Mouse (Mus musculus) midbrain, embryonic 13.5 days (tissue): ENCODE data around the gene Grwd1. TPM values are rescaled to one million over a fixed set of nuclear protein-coding genes. Genes with fewer than 3 reads are reported as not detected.

Source experiments
- ATAC-seq: fragments of 200-750 bp; cut with Nextera tagmentation; 2 replicates; pipeline ENCODE4 v1.8.0; 2017; ENCODE audit warnings: mild to moderate bottlenecking, moderate TSS enrichment, moderate library complexity
- H3K27ac ChIP-seq: fragments of 300-500 bp; sonication (generic); 2 replicates; pipeline ENCODE4 v1.5.1; 2015; ENCODE audit warnings: inconsistent platforms, mild to moderate bottlenecking, moderate library complexity
- H3K27me3 ChIP-seq: fragments of 300-500 bp; sonication (generic); 2 replicates; pipeline ENCODE4 v1.6.1; 2015; ENCODE audit warnings: mild to moderate bottlenecking, inconsistent platforms
- H3K36me3 ChIP-seq: fragments of 300-500 bp; sonication (generic); 2 replicates; pipeline ENCODE4 v1.6.1; 2015; ENCODE audit warnings: mild to moderate bottlenecking, inconsistent platforms
- H3K4me1 ChIP-seq: fragments of 300-500 bp; sonication (generic); replicated peaks from 2 replicates; pipeline ENCODE4 v1.6.1; 2015; ENCODE audit warnings: inconsistent platforms
- H3K4me2 ChIP-seq: fragments of 300-500 bp; sonication (generic); replicated peaks from 2 replicates; pipeline ENCODE4 v1.6.1; 2015; ENCODE audit warnings: moderate library complexity, mild to moderate bottlenecking, inconsistent platforms
- H3K4me3 ChIP-seq: fragments of 300-500 bp; sonication (generic); replicated peaks from 2 replicates; pipeline ENCODE4 v1.5.1; 2015; ENCODE audit warnings: mild to moderate bottlenecking, inconsistent platforms
- H3K9ac ChIP-seq: fragments of 300-500 bp; sonication (generic); replicated peaks from 2 replicates; pipeline ENCODE4 v1.6.1; 2015; ENCODE audit warnings: mild to moderate bottlenecking, inconsistent platforms
- H3K9me3 ChIP-seq: fragments of 300-500 bp; sonication (generic); 2 replicates; pipeline ENCODE4 v1.6.1; 2016; ENCODE audit warnings: mild to moderate bottlenecking, inconsistent platforms
- WGBS: fragments of 180-500 bp; shearing (Covaris S2); methylation state at CpG from one replicate; pipeline ENCODE4 v1.1.7; 2015; 5-methylcytosine and 5-hydroxymethylcytosine counted together
- polyA plus RNA-seq: library from polyadenylated mRNA; unstranded; fragments of >200 nt; fragmentation: Nextera tagmentation; extraction: Ambion mirVana; gene quantifications from 2 replicates; pipeline ENCODE4 v1.2.1, GENCODE M21; 2015

Grwd1 gene
- polyA plus RNA-seq, 1 experiment from 2014 or later, result 39.9 TPM

GRCm38 (mm10) chr7:45865925-45866910, 35.5 kb upstream of the Grwd1 start:
- peak; percentile 63 for ATAC-seq

DNA sequence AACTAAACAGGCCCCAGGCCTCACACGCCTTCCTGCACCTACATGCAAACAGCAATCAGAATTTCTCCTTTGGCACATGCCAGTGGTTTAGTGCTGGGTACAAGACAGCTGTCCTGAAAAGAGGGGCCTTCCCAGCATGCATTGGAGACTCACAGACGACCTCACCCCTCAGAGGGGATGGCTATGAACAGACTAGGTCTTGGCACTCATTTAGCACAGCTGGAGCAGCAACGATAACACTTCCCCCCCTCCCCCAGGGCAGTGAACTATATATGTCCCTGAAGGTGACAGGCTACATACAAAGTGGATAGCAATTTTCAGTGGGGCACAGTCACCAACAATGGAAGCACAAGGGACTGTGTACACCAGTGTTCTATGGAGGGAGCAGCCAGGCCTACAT, 33.7 kb upstream of the Grwd1 start:
- H3K4me3 ChIP-seq, result no peak overlapping the region
- no peak for ATAC-seq
- peaks cover 35% of the 10 kb centered on the region for H3K27me3 ChIP-seq
- no peak overlapping the region for H3K27ac ChIP-seq
- WGBS, result 68% methylated on average over 3 of the region's 3 CpGs
- H3K4me1 ChIP-seq, result peaks cover 43% of the 10 kb centered on the region
- no peak overlapping the region for H3K9ac ChIP-seq
- H3K36me3 ChIP-seq, result no peaks in the 10 kb centered on the region
- H3K4me2 ChIP-seq, result no peak overlapping the region
- H3K9me3 ChIP-seq, result no peaks in the 10 kb centered on the region

More at GRCm38 (mm10) chr7:45865925-45866910, 35.5 kb upstream of the Grwd1 start:
- no peaks in the 10 kb centered on the region for H3K36me3 ChIP-seq
- H3K9ac ChIP-seq, result peak overlapping the region; percentile 82
- 1% methylated on average over 116 of the region's 117 CpGs for WGBS
- H3K4me3 ChIP-seq, result peak overlapping the region; percentile 61
- peak overlapping the region; percentile 76 for H3K4me2 ChIP-seq
- peak overlapping the region; percentile 58 for H3K27ac ChIP-seq
- no peaks in the 10 kb centered on the region for H3K9me3 ChIP-seq
- H3K4me1 ChIP-seq, result peaks cover 49% of the 10 kb centered on the region
- peaks cover 41% of the 10 kb centered on the region for H3K27me3 ChIP-seq

DNA sequence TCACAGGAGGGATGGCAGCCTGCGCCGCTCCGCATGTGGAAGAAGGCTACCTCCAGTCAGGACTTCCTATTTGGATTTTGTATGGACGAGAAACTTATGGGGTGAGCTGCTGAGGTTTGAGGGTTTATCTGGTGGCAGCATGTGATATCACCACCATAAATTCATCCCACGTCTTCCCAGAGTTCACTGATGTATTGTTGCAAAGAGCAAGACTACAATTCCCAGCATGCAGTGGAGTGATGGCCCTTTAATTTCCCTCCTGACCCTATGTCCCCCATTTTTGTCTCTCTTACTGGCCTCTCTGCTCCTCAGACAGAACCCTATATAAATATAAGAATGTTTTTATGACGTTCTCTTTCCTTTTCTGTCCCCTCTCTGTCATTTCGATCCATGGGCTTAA, 32.1 kb upstream of the Grwd1 start:
- Histone ChIP-seq H3K9ac (no peak overlapping the region), H3K4me3 (no peak overlapping the region), H3K4me1 (peaks cover 28% of the 10 kb centered on the region), H3K27ac (no peak overlapping the region), H3K27me3 (peaks cover 35% of the 10 kb centered on the region), H3K9me3 (no peaks in the 10 kb centered on the region), H3K36me3 (no peaks in the 10 kb centered on the region), H3K4me2 (no peak overlapping the region)
- ATAC-seq, result no peak
- 88% methylated on average over 7 of the region's 7 CpGs for WGBS

GRCm38 (mm10) chr7:45859008-45859407, 28.3 kb upstream of the Grwd1 start:
- H3K4me1 ChIP-seq, result peaks cover 26% of the 10 kb centered on the region
- WGBS, result 63% methylated on average over 4 of the region's 4 CpGs
- no peaks in the 10 kb centered on the region for H3K36me3 ChIP-seq
- H3K4me2 ChIP-seq, result no peak overlapping the region
- no peak overlapping the region for H3K4me3 ChIP-seq
- peaks cover 45% of the 10 kb centered on the region for H3K27me3 ChIP-seq
- no peak for ATAC-seq
- no peaks in the 10 kb centered on the region for H3K9me3 ChIP-seq
- H3K27ac ChIP-seq, result no peak overlapping the region
- no peak overlapping the region for H3K9ac ChIP-seq

DNA sequence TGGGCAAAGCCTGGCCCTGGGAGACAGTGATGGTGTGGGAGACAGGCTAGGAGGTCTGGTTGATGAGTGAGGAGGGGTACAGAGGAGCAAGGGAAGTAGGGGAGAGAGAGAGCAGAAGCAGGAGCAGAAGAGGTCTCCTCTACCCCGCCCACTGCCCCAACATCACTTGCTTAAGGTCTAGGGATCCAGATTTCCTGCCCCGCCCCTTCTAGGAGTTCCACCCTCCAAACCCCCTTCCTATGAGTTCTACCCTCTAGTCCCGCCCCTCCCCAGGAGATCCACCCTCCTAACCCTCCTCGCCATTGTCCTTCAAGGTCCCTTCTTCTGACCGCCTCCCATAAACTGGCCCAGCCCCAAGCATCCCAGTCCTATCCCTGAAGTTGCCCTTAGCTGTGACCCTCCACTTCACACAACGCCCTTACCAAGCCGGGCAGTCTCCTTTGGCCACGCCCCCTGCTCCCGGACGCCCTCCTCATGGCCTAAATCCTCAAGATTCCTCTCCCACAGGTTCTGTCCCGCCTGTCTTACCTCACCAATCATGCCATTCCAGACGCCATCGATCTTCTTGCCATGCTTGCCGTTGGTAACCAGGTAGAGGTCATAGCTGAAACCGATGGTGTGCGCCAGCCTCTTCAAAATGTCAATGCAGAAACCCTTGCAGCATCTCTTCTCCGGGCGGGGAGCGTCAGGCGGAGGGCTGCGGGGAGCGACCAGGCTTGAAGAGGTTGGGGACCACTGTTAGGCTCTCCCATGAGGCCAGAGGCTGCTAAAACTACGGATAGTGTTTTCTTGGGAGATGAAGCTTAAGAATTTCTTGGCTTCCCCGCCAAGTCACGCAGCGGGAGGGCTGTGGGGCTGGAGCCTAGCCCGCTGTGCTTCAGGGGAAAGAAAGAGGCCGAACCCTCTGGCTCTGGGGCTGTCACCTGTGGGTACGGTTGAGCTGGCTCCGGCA, 26.5 kb upstream of the Grwd1 start:
- WGBS, result 4% methylated on average over 30 of the region's 30 CpGs
- peaks cover 45% of the 10 kb centered on the region for H3K27me3 ChIP-seq
- H3K4me3 ChIP-seq, result peak overlapping the region; percentile 34
- peak; percentile 31; the same call in 1 of the 2 replicates for ATAC-seq
- H3K9ac ChIP-seq, result peak overlapping the region; percentile 46; the same call in 1 of the 2 replicates
- peaks cover 26% of the 10 kb centered on the region for H3K4me1 ChIP-seq
- H3K36me3 ChIP-seq, result no peaks in the 10 kb centered on the region
- H3K27ac ChIP-seq, result no peak overlapping the region
- H3K4me2 ChIP-seq, result peak overlapping the region; percentile 54
- no peaks in the 10 kb centered on the region for H3K9me3 ChIP-seq

- Histone ChIP-seq H3K4me1 (peaks cover 14% of the 10 kb centered on the region), H3K9me3 (no peaks in the 10 kb centered on the region), H3K27ac (no peak overlapping the region), H3K4me3 (no peak overlapping the region), H3K27me3 (peaks cover 27% of the 10 kb centered on the region), H3K4me2 (no peak overlapping the region), H3K36me3 (no peaks in the 10 kb centered on the region), H3K9ac (no peak overlapping the region)
- no peak for ATAC-seq
- 86% methylated on average over 12 of the region's 12 CpGs for WGBS
Measured at GRCm38 (mm10) chr7:45853089-45853488, 22.3 kb upstream of the Grwd1 start.

DNA sequence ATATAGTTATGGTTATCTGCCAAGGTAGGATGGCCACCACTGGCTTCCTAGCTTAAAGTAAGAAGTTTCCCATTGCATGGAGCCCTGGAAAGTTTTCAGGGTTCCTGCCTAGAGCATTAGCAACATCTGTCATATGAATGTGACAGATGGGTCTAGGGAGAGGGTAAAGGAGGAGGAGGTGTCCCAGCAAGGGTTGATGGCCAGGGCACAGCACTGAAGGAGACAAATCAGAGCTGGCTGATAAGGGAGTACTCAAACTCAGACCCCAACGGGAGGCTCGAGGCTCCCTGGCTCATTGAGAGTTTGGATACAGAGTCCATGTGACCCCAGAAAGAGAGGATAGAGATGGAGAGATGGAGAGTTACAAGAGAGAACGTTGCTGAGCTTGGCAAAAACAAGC, 19.9 kb upstream of the Grwd1 start:
- Histone ChIP-seq H3K9ac (no peak overlapping the region), H3K4me1 (no peaks in the 10 kb centered on the region), H3K4me3 (no peak overlapping the region), H3K27me3 (peaks cover 4% of the 10 kb centered on the region), H3K4me2 (no peak overlapping the region), H3K9me3 (no peaks in the 10 kb centered on the region), H3K36me3 (no peaks in the 10 kb centered on the region), H3K27ac (no peak overlapping the region)
- 81% methylated on average over 3 of the region's 3 CpGs for WGBS
- ATAC-seq, result no peak

DNA sequence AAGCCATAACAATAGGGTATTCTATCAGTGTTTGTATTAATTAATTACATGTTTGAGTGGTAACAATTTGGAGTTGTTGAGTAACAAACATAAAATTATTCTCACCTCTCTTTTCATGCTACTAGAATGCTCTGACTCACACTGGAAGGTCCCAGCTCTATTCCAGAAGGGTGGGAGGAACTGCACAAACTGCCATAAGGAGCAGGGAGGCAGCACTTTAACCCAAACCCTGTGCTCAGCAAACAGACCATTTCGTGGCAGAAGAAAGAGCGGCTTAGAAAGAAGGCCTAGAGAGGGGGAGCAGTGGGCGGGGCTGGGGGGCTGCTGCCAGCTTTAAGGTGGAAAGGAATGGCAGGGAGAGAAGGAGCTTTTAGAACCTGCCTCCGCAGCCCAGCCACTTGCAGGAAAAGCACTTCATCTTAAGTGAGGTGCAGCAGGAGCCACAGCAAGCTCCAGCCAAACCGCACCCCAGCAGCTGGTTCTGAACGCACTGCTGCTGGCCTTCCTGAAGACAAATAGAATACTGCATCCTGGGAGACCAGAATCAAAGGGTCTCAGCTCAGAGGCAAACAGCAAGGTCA, 17.8 kb upstream of the Grwd1 start:
- no peak overlapping the region; the same call in 1 of the 2 replicates for H3K9ac ChIP-seq
- no peaks in the 10 kb centered on the region for H3K9me3 ChIP-seq
- H3K36me3 ChIP-seq, result no peaks in the 10 kb centered on the region
- 2% methylated on average over 6 of the region's 6 CpGs for WGBS
- H3K4me2 ChIP-seq, result no peak overlapping the region
- H3K4me3 ChIP-seq, result no peak overlapping the region
- no peak for ATAC-seq
- H3K4me1 ChIP-seq, result no peaks in the 10 kb centered on the region
- H3K27me3 ChIP-seq, result peaks cover 4% of the 10 kb centered on the region; the same call in 1 of the 2 replicates
- no peak overlapping the region for H3K27ac ChIP-seq

DNA sequence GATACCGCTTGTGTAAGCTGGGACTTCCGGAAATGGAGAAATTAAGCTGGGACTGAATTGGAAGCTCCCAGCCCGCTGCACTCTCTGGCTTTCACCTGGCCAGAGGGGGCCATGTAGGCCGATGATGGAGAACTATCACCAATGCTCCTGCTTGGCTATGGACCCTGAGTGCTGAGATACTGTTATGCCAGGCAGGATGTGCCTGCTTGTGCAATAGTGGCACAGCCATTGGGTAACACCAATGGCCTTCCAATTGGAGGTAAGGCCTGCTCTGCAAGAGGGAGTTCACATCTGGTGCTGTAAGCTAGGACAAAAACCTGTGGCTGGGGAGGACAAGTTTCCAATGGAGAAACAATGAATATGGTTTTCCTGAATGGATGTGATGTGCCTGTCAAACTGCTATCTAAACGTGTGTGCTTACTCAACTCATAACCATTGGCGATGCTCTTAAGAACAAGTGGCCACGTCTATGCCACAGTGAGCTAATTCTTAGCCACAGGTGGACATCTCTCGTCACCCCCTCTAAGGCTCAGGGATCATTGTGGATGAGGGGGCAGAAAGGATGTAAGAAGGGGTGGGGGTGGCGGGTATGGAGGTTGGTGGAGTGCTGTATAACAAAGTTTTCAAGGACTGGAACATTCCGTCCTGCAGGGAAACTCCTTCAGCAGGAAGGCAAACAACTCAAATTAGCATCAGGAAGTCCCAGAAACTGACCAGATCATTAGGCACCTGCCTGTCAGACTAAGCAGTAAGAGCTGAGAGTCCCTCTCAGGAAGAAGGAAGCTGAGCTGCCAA, 12.4 kb upstream of the Grwd1 start:
- 86% methylated on average over 10 of the region's 10 CpGs for WGBS
- no peak for ATAC-seq

GRCm38 (mm10) chr7:45833924-45834323, 3.2 kb upstream of the Grwd1 start:
- Histone ChIP-seq H3K36me3 (peaks cover 6% of the 10 kb centered on the region; the same call in 1 of the 2 replicates), H3K4me3 (peak overlapping the region; percentile 31), H3K27me3 (peaks cover 64% of the 10 kb centered on the region), H3K9me3 (no peaks in the 10 kb centered on the region), H3K4me1 (peaks cover 35% of the 10 kb centered on the region), H3K27ac (no peak overlapping the region), H3K9ac (peak overlapping the region; percentile 32; the same call in 1 of the 2 replicates), H3K4me2 (peak overlapping the region; percentile 49)
- no peak for ATAC-seq
- 3% methylated on average over 31 of the region's 31 CpGs for WGBS

More for the DNA sequence above, 12.4 kb upstream of the Grwd1 start:
- Histone ChIP-seq H3K4me3 (no peak overlapping the region), H3K4me2 (no peak overlapping the region), H3K9ac (no peak overlapping the region), H3K27ac (no peak overlapping the region), H3K27me3 (peaks cover 16% of the 10 kb centered on the region), H3K36me3 (no peaks in the 10 kb centered on the region), H3K9me3 (no peaks in the 10 kb centered on the region), H3K4me1 (no peaks in the 10 kb centered on the region)
